Mouse (Mus musculus): ENCODE data around the gene Sec14l5.
"Not testable (repeated sequence)": the region's sequence is repeated elsewhere in the genome, so short reads cannot be mapped to it uniquely, and the experiment has no call there.

Gene Sec14l5

DNA sequence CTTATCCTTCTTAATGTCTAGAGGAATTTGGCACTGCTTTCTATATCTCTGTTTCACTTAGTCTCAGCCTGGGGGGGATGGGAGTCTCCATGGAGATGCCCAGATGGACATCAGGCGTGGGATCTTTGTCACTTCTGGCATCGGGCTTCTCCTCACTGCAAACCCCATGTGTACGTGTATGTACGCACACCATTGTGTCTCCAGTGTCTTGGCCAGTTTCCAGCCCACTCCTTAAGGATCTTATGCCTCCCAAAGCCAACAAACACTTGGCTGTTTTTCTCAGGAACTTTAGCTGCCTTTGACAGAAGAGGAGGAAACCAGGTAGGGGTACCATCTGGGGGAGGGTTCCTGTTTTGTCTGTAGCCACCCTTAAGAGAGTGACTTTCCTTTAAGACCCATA lies 74.5 kb downstream of the Sec14l5 start:
- DNase-seq, result peak in 1 of 2 experiments; percentile 42

DNA sequence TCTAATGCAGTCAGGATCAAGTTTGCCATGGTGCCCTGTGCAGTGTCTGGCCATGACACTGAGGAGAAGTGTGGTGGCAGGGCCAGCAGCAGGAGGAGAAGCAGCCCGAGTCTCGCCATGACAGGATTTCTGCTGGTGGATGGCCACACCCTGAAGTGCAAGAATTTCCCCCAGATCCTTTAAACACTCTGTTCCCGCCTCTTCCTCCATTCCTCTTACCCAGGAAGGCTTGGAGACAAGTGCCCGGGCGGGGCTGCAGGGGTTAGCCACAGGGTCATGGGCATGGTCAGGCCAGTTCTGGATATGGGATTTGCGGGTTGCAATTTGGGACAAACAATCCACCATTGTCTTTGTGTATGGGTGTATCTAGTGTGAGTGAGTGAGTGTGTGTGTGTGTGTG lies 75.2 kb downstream of the Sec14l5 start, which contains the start of gene AU021092:
Gene AU021092 (minus strand): TSS at position 160 of the 400 bp plus-strand sequence.
- peak; percentile 45 to 59 for DNase-seq

DNA sequence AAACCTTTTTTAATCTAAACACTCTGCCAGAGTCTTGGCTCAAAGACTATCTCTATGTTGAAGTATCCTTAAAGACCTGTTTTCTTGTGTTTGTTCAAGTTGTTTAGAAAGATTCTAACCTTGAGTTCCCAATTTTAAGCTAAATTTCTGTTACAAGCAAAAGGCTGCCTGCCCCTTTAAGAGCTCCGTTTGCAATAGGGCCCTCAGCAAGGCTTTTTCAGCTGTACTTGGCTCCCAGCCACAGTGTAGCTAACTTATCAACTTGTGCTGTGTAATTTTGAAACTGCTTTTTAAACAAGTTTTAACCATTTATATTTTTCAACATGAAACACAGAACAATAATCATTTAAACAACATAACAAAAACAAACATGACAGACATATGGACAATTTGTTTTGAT lies 79.6 kb downstream of the Sec14l5 start:
- DNase-seq, result peak in 1 of 2 experiments; percentile 23

DNA sequence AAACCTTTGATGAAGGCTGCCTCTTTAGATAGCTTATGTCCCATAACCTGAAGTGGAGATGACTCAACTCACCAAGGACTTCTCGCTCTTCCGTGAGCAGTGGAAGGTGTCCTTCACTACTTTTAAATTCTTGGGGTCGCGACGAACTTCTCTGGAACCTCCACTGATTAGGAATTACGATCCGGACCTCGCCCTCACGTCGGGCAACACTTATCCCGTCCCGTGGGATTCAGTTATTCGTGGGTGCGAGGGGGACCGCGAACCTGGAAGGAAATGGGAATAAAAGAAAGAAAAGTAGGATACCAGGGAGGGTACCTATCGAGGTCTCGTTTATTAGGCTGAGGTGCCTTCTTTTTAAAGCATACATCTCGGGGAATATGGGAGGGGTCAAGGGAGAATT lies 80.6 kb downstream of the Sec14l5 start:
- not testable (repeated sequence) for DNase-seq

DNA sequence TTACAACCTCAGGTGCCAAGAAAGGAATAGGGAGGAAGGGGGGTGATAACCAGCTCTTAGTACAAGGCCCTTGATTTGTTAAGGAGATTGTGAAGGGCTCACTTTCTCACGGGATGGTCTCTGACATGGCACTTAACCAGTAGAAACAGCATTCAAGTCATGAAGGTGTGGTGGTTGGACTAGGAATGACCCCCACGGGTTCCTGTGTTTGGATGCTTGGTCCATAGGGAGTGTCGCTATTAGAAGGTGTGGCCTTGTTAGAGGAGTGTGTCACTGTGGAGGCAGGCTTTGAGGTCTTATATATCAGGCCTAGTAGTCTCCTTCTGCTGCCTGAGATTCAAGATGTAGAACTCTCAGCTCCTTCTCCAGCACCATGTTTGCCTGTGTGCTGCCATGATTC lies 81.2 kb downstream of the Sec14l5 start:
- DNase-seq, result not testable (repeated sequence)

DNA sequence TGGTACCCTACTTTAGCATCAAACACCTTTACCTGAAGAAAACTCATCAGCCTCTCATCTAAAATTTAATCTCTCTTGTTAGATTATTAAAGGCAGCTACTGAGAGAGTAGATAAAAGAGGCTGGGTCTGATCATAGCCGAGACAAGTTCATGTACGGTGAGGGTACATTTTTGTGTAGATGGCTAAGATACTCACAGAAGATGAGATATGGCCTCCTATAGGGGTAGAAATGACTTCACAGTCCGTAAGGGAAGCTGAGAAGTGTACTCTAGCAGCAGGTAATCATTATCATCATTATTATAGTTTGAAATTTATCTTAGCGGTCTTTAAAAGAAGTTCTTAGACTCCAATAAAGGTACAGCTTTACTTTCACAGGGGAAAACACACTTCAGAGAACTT lies 86.1 kb downstream of the Sec14l5 start:
- no peak for DNase-seq

DNA sequence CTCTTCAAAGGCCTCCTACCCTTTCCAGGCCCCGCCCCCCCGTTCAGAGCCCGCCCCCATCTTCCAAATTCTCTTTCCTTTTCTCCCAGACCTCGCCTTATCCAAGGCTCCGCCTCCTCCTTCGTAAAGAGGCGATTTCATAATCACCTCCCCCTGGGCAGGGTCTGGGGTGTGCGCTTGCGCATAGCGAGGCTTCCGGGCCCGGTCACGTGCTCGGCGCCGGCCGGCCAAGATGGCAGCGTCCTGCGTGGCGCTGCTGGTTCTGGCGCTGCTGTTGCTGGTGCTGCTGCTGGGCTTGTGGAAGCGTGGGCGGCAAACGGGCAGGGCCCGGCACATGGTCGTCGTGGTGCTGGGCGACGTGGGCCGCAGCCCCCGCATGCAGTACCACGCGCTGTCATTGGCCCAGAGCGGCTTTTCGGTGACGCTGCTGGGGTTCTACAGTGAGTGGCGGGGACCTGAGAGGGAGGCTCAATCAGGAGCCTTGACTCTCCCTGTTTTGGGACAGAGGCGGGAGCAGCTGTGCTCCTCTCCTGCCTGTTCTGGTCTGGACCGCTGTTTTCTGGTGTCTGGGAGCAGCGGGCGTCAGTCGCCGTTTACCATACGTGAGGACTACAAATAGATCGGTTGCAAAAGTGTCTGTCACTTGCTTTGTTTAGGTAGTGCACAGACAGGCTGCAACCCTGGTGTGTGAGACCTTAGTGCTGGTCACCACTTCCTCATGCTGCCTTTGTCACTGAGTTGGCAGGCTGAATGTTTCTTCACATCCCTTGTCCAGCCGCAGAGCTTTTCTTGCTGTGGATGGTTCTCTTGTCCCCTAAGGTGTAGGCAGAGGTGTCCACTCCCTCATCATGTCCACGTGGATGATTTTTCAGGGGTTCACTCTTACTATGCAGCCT lies 86.8 kb downstream of the Sec14l5 start, which contains the start of gene Alg1:
Gene Alg1 (plus strand): TSS at position 204 of the 896 bp plus-strand sequence.
- DNase-seq, result peak; percentile 95 to 96

Measured in lung, postnatal 4 days (tissue).